Mouse (Mus musculus) brown adipose tissue, adult 24 weeks (tissue): ENCODE measurements around the gene Olfr1358. TPM values are rescaled to one million over a fixed set of nuclear protein-coding genes. Genes with fewer than 3 reads are reported as not detected.
"Not testable (repeated sequence)": the region's sequence is repeated elsewhere in the genome, so short reads cannot be mapped to it uniquely, and the experiment has no call there.

Experiments used
- H3K27ac ChIP-seq: fragments of 200-500 bp; replicated peaks from 2 replicates; pipeline ENCODE4 v1.5.1; 2012; ENCODE audit warnings: low read depth, mild to moderate bottlenecking, low read length
- H3K4me1 ChIP-seq: fragments of 200-500 bp; 2 replicates; pipeline ENCODE4 v1.6.1; 2012; ENCODE audit warnings: low read length, mixed read lengths; ENCODE audit not compliant: control insufficient read depth, insufficient read depth, insufficient read length
- H3K4me3 ChIP-seq: fragments of 200-500 bp; 2 replicates; pipeline ENCODE4 v1.5.1; 2012; ENCODE audit warnings: low read depth, mild to moderate bottlenecking, low read length, moderate library complexity; ENCODE audit not compliant: insufficient read depth
- polyA plus RNA-seq: library from polyadenylated mRNA; stranded (reverse); fragments of >200 nt; gene quantifications from 2 replicates; pipeline ENCODE4 v1.2.4, GENCODE M21; 2012; ENCODE audit not compliant: missing spikeins, insufficient read depth, insufficient read length

Olfr1358 gene
- polyA plus RNA-seq, 1 experiment: not detected

DNA sequence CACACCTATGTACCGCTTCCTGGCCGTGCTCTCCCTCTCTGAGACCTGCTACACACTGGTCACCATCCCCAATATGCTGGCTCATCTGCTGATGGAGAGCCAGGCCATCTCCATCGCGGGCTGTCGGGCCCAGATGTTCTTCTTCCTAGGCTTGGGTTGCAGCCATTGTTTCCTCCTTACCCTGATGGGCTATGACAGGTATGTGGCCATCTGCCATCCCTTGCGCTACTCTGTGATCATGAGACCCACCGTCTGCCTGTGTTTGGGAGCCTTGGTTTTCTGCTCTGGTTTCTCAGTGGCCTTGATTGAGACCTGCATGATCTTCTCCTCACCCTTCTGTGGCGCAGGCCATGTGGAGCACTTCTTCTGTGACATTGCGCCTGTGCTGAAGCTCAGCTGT lies 2.6 kb downstream of the Olfr1358 start:
- H3K4me3 ChIP-seq: no peak overlapping the region
- H3K27ac ChIP-seq: no peak overlapping the region
- no peaks in the 10 kb centered on the region for H3K4me1 ChIP-seq

DNA sequence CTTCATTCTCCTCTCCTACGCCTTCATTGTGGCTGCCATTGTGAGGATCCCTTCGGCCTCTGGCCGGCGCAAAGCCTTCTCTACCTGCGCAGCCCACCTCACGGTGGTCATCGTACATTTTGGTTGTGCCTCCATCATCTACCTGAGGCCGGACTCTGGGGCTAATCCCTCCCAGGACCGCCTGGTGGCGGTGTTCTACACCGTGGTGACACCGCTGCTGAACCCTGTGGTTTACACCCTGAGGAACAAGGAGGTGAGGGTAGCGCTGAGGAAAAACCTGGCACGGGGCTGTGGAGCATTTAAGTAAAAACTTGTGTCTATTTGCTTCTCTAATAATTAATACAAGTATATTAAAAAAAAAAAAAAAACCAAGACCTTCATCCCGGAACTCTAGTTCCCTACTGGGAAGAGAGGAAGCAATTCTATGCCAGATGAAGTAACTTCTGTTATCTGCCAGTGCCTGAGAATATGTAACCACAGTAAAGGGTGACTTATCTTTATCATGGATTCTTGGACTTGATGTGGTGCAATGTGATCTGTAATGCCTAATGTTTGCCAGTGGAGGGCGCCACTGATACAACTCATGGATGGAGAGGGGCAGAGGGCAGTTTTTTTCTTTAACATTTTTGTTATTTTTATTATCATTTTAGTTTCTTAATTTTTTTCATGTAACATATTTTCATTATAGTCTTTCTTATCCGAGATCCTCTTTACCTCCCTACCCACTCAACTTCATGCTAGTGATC lies 3.2 kb downstream of the Olfr1358 start:
- Histone ChIP-seq H3K4me3 (no peak overlapping the region), H3K4me1 (no peaks in the 10 kb centered on the region), H3K27ac (no peak overlapping the region)

DNA sequence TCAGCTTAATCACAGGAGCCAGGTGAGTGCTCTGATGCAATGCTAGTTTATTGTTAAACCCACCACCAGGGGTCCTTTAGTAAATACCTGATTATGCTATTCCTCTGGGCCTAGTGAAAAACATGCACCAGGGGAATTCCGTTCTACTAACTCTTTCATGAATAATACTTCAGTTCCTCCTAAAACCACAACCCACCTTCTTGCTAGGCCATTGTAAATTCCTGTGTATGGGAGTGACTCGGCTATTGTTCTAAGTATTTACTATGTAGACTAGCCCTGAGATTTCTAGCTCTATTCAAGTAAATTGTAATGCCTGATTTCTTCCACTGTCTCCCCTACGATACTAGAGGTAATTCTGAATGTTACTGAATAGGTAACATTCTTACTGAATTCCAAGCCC lies 7.8 kb downstream of the Olfr1358 start:
- H3K4me3 ChIP-seq, H3K4me1 ChIP-seq, H3K27ac ChIP-seq: not testable (repeated sequence)

DNA sequence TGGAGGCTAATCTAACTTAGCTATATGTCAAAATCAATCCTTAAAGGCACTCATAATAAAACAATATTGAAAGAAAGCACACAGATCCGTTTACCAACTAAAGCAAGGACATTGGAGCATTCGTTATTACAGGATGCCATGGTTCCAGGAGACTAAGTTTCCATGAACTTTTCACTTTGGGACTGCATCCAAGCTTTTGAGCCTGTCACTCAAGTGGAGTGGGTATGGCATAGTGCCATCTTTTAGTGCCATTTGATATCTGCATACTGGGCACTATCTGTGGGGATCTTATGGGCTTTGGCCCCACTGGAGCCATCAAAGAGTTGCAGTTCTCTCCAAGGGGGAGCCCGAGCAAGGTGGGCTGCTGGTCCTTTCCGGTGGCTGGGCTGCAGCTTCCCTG lies 8.3 kb downstream of the Olfr1358 start:
- H3K4me3 ChIP-seq: no peak overlapping the region
- no peak overlapping the region for H3K27ac ChIP-seq
- H3K4me1 ChIP-seq: no peaks in the 10 kb centered on the region

DNA sequence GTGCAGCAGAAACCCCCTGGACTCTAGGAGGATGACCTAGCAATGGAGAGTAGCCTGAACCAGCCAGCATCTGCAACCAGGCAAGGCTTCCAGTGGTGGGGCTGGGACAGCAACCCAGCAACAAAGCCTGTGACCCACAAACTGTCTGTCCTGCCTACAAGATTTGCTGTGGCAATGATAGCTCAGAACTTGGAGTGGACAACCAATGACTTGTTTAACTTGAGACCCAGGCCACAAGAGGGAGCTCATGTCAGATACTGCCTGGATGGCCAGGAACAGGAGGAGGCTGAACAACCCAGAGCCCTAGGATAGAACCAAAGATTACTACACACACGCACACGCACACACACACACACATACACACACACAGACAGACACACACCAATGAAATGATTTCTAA lies 23.7 kb downstream of the Olfr1358 start:
- H3K27ac ChIP-seq: no peak overlapping the region
- no peaks in the 10 kb centered on the region for H3K4me1 ChIP-seq
- H3K4me3 ChIP-seq: no peak overlapping the region

DNA sequence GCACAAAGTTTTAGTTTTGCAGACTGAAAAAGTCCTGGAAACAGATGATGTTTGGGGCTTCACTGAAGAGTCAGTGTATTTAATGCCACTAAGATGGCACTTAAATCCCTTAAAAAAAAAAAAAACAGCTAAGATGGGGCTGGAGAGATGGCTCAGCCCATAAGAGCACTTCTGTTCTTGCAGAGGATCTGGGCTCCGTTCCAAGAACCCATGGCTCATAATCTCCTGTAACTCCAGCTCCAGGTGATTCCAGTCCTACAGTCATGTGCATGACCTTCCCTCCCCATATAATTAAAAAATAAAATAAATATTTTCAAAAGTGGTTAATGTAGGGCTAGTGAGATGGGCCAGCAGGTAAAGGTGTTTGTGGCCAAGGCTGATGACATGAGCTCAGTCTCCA lies 47.8 kb downstream of the Olfr1358 start:
- Histone ChIP-seq H3K27ac (no peak overlapping the region), H3K4me3 (no peak overlapping the region), H3K4me1 (no peaks in the 10 kb centered on the region)

DNA sequence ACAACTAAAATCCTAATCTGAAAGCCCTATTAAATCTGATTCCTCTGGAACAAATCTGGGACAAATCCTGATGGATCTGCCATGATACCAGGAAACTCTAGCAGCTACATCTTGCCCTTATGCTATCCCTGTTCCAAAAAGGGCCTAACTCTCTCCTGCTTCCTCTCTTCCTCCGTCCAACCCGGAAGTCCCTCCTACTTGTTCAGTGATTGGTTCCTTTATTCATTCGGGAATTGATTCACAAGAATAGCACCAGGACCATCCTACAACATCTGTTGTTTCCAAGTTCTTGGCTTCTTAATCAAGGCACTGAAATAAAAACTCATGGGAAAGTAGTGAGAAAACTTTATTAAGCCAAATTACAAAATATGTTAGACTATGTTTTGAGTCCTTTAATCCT lies 52.0 kb downstream of the Olfr1358 start:
- Histone ChIP-seq H3K27ac (no peak overlapping the region), H3K4me3 (no peak overlapping the region), H3K4me1 (no peaks in the 10 kb centered on the region)

DNA sequence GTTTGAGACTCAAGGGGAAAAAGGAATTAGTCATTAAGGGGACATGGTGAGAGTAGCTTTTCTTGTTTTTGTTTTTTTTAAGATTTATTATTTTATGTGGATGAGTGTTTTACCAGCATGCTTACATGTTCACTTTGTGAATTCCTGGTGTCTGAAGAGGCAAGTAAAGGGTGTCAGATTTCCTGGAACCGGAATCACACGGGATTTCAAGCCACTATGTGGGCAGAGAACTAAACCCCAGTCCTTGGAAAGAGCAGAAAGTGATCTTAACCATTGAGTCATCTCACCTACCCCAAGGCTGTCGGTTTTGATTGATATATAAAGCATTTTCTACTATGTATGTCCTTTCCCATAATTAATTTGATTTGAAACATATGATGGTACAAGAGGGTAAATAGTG lies 52.5 kb downstream of the Olfr1358 start:
- no peaks in the 10 kb centered on the region for H3K4me1 ChIP-seq
- H3K4me3 ChIP-seq: no peak overlapping the region
- no peak overlapping the region for H3K27ac ChIP-seq

Other genes with a start within 250 kb of the Olfr1358 start
- gene Agpat3, start 164.9 kb upstream of the Olfr1358 start, polyA plus RNA-seq: 311 and 438 TPM in 2 replicates
- 52.5 and 65.4 TPM in 2 replicates for gene Rrp1, start 104.4 kb upstream of the Olfr1358 start, polyA plus RNA-seq
- gene Cstb, start 91.8 kb upstream of the Olfr1358 start, polyA plus RNA-seq: 192 and 249 TPM in 2 replicates
- 21.2 and 28.2 TPM in 2 replicates for gene Pdxk, start 52.5 kb upstream of the Olfr1358 start, polyA plus RNA-seq
- 18.4 and 30.2 TPM in 2 replicates for gene Ilvbl, start 56.9 kb downstream of the Olfr1358 start, polyA plus RNA-seq
- 16.9 and 18.4 TPM in 2 replicates for gene Syde1, start 74.5 kb downstream of the Olfr1358 start, polyA plus RNA-seq
- not detected in 2 replicates for gene Olfr1357, start 100.6 kb downstream of the Olfr1358 start, polyA plus RNA-seq
- not detected in 2 replicates for gene Casp14, start 200.9 kb downstream of the Olfr1358 start, polyA plus RNA-seq
- not detected in 2 replicates for gene Ccdc105, start 235.6 kb downstream of the Olfr1358 start, polyA plus RNA-seq